In genomic region chr8:127068719-127069118, GRCm38 (mm10) we compare ENCODE assay signal across 23 mouse cellular contexts. TPM values are rescaled to one million over a fixed set of nuclear protein-coding genes. Genes with fewer than 3 reads are reported as not detected.
"Had no signal": no experiment of that assay in that cellular context is flagged by ENCODE, and none has a peak within 500 bp of the region (broad histone marks: within the 10 kb centered on the region; RNA-seq: fewer than 3 reads in every experiment).

No protein-coding gene starts in this region.

- H3K4me3 ChIP-seq: heart, adult 2 months; heart, embryonic 13.5 days; heart, embryonic 15.5 days; hindbrain, embryonic 13.5 days; hindbrain, embryonic 15.5 days; layer of hippocampus, adult 2 months; left cerebral cortex, adult 2 months; limb, embryonic 10.5 days; limb, embryonic 12.5 days had no signal

- H3K4me2 ChIP-seq: heart, embryonic 11.5 days; heart, embryonic 13.5 days; heart, embryonic 15.5 days; hindbrain, embryonic 13.5 days; hindbrain, embryonic 15.5 days; limb, embryonic 12.5 days had no signal

- H3K27ac ChIP-seq: heart, adult 2 months; heart, embryonic 13.5 days; heart, embryonic 15.5 days; hindbrain, embryonic 13.5 days; hindbrain, embryonic 15.5 days; hindbrain, postnatal 0 days; layer of hippocampus, adult 2 months; left cerebral cortex, adult 2 months; limb, embryonic 10.5 days; limb, embryonic 12.5 days had no signal

- DNase-seq: gastrocnemius, postnatal 14 days; gastrocnemius, postnatal 36 days; heart, adult 11 months; heart, adult 2 months; heart, postnatal 10 days; kidney, adult 11 months; kidney, adult 2 months; kidney, postnatal 10 days; kidney, postnatal 25 days; kidney, postnatal 4 days; liver had no signal

- H3K36me3 ChIP-seq: heart, embryonic 13.5 days; heart, embryonic 15.5 days; hindbrain, embryonic 13.5 days; hindbrain, embryonic 15.5 days; limb, embryonic 10.5 days; limb, embryonic 12.5 days had no signal

- ATAC-seq: hindbrain, postnatal 0 days; intestine, embryonic 16.5 days had no signal

- H3K9me3 ChIP-seq: heart, embryonic 13.5 days; heart, embryonic 15.5 days; hindbrain, embryonic 13.5 days; hindbrain, embryonic 15.5 days; limb, embryonic 10.5 days; limb, embryonic 12.5 days had no signal

- H3K27me3 ChIP-seq: heart, embryonic 13.5 days; heart, embryonic 15.5 days; hindbrain, embryonic 13.5 days; hindbrain, embryonic 15.5 days; limb, embryonic 12.5 days had no signal

- H3K9ac ChIP-seq: heart, embryonic 13.5 days; heart, embryonic 15.5 days; hindbrain, embryonic 13.5 days; hindbrain, embryonic 15.5 days; limb, embryonic 12.5 days had no signal

RNA-seq across cellular contexts. Expression of gene Pard3, which starts 5.0 kb away (rescaled TPM):
- total RNA-seq: hematopoietic stem cell, adult 5-6 weeks had no signal
